ENCODE assay signal across 7 mouse cellular contexts in the genomic region with DNA sequence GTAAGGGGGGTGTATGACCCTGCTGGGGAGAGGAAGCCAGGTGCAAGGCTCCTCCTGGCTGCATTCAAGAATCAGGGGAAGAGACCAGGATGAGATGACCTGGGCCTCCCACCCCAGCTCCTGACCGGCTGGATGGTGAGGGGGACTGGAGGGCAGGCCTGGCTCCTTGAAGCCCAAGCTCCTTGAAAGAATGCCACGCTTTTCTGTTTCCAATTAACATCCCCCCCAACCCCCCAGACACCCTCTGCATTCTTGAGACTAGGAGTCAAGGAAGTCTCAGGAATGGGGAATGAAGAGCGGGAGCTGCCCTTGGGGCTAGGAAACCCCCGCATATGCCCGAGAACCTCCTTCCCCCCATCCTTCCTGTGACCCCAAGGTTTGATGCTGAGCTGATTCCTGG. TPM values are rescaled to one million over a fixed set of nuclear protein-coding genes. Genes with fewer than 3 reads are reported as not detected.
A peak's percentile ranks its signal among the peaks of the same experiment; 100 is the strongest.
DNase-seq lines count a peak whose midpoint lies in the region; ATAC-seq and TF ChIP-seq lines count a peak whose summit lies in the region.

No protein-coding gene starts in this region.

- 0 out of 2 replicates have a peak overlapping the region, but pooled peaks have one; percentile 27 for H3K9ac ChIP-seq in forebrain, embryonic 16.5 days (replicated peaks; ENCODE audit: low read depth, low read length)
- H3K9ac ChIP-seq in liver, embryonic 15.5 days: no peak overlapping the region

- no peaks in the 10 kb centered on the region for H3K9me3 ChIP-seq in forebrain, embryonic 16.5 days (ENCODE audit: control insufficient read depth, low read length)
- H3K9me3 ChIP-seq in liver, embryonic 15.5 days (replicated peaks): no peaks in the 10 kb centered on the region

- H3K4me2 ChIP-seq in forebrain, embryonic 16.5 days (ENCODE audit: low read length): no peak overlapping the region
- H3K4me2 ChIP-seq in liver, embryonic 15.5 days: peak overlapping the region; percentile 99

- WGBS in thymus, adult 2 months: 74% methylated on average over 5 of the region's 5 CpGs
- 34% methylated on average over 5 of the region's 5 CpGs for WGBS in forebrain, embryonic 16.5 days
- WGBS in liver, embryonic 15.5 days (ENCODE audit: insufficient replicate concordance): 70% methylated on average over 5 of the region's 5 CpGs

- H3K27ac ChIP-seq in thymus, adult 2 months (ENCODE audit: control insufficient read depth, insufficient read depth, low read length): peak overlapping the region; percentile 65
- no peak overlapping the region for H3K27ac ChIP-seq in forebrain, embryonic 16.5 days (ENCODE audit: low read length)
- H3K27ac ChIP-seq in liver, embryonic 15.5 days (replicated peaks): peak overlapping the region; percentile 91; the same call in 1 of the 2 replicates

- TF ChIP-seq POLR2A in thymus, adult 2 months (IDR thresholded peaks at IDR 0.05; ENCODE audit: control insufficient read depth, extremely low read depth, insufficient read depth, low read length, poor library complexity): no peak

- DNase-seq in thymus, adult 2 months: no peak
- no peak for DNase-seq in thymus, postnatal 36 days
- no peak for DNase-seq in left cerebral cortex, adult 9 months (ENCODE audit: low spot score in 2 of 2)
- no peak for DNase-seq in urinary bladder, adult 2 months (ENCODE audit: low spot score)

- H3K27me3 ChIP-seq in thymus, adult 2 months (ENCODE audit: control insufficient read depth, insufficient read depth, low read length): no peaks in the 10 kb centered on the region
- no peaks in the 10 kb centered on the region for H3K27me3 ChIP-seq in forebrain, embryonic 16.5 days (replicated peaks; ENCODE audit: control insufficient read depth, insufficient read depth, low read length)
- no peaks in the 10 kb centered on the region for H3K27me3 ChIP-seq in liver, embryonic 15.5 days

- H3K36me3 ChIP-seq in thymus, adult 2 months (ENCODE audit: control insufficient read depth, insufficient read depth, low read length): no peaks in the 10 kb centered on the region
- H3K36me3 ChIP-seq in forebrain, embryonic 16.5 days (ENCODE audit: control insufficient read depth, insufficient read depth): no peaks in the 10 kb centered on the region
- no peaks in the 10 kb centered on the region for H3K36me3 ChIP-seq in liver, embryonic 15.5 days (replicated peaks)

- H3K4me3 ChIP-seq in thymus, adult 2 months (ENCODE audit: control insufficient read depth, insufficient read depth, low read length): no peak overlapping the region
- no peak overlapping the region for H3K4me3 ChIP-seq in forebrain, embryonic 16.5 days (replicated peaks; ENCODE audit: low read length)
- H3K4me3 ChIP-seq in liver, embryonic 15.5 days (replicated peaks): no peak overlapping the region

- no peak for TF ChIP-seq CTCF in thymus, adult 2 months (IDR thresholded peaks at IDR 0.05; ENCODE audit: borderline replicate concordance, control insufficient read depth, extremely low read depth, insufficient read depth, low read length, poor library complexity)

- H3K4me1 ChIP-seq in thymus, adult 2 months (replicated peaks; ENCODE audit: control insufficient read depth, insufficient read depth, low read length): peaks cover 39% of the 10 kb centered on the region
- H3K4me1 ChIP-seq in forebrain, embryonic 16.5 days (replicated peaks; ENCODE audit: control insufficient read depth, insufficient read depth, low read length): peaks cover 34% of the 10 kb centered on the region
- H3K4me1 ChIP-seq in liver, embryonic 15.5 days (replicated peaks): peaks cover 81% of the 10 kb centered on the region

- ATAC-seq in forebrain, embryonic 16.5 days: no peak
- no peak for ATAC-seq in liver, embryonic 15.5 days (ENCODE audit: insufficient read depth)
- ATAC-seq in CD4-positive, CD25-positive, alpha-beta regulatory T cell, adult 4 months: no peak

RNA-seq across cellular contexts. Expression of a gene that starts 3.2 kb away (rescaled TPM):
- polyA plus RNA-seq in thymus, adult 2 months (2012; rRNA removed): 57.0 and 78.5 TPM in 2 replicates
- polyA plus RNA-seq in forebrain, embryonic 16.5 days (2015; fragmentation: Nextera tagmentation; extraction: Ambion mirVana): 9.0 and 11.2 TPM in 2 replicates
- polyA plus RNA-seq in liver, embryonic 15.5 days (2015; fragmentation: Nextera tagmentation; extraction: Ambion mirVana): 1.6 and 1.9 TPM in 2 replicates
- polyA plus RNA-seq in CD4-positive, CD25-positive, alpha-beta regulatory T cell, adult 4 months (2017; shearing (Covaris generic)): 1 to 10 TPM; 3.6 to 3.9 TPM
- polyA plus RNA-seq in urinary bladder, adult 2 months (2012; rRNA removed): 3.3 and 7.9 TPM in 2 replicates

RNA-seq across cellular contexts. Expression of a gene that starts 17.1 kb away (rescaled TPM):
- 0.04 and 0.11 TPM in 2 replicates for polyA plus RNA-seq in thymus, adult 2 months (2012; rRNA removed)
- 0.14 TPM in 1 of 2 replicates, not detected in the other for polyA plus RNA-seq in forebrain, embryonic 16.5 days (2015; fragmentation: Nextera tagmentation; extraction: Ambion mirVana)
- not detected in 2 replicates for polyA plus RNA-seq in liver, embryonic 15.5 days (2015; fragmentation: Nextera tagmentation; extraction: Ambion mirVana)
- polyA plus RNA-seq in CD4-positive, CD25-positive, alpha-beta regulatory T cell, adult 4 months (2017; shearing (Covaris generic)): not detected
- polyA plus RNA-seq in urinary bladder, adult 2 months (2012; rRNA removed): 0.06 and 0.07 TPM in 2 replicates

RNA-seq across cellular contexts. Expression of a gene that starts 53.7 kb away (rescaled TPM):
- polyA plus RNA-seq in thymus, adult 2 months (2012; rRNA removed): 256 TPM in 2 replicates
- polyA plus RNA-seq in forebrain, embryonic 16.5 days (2015; fragmentation: Nextera tagmentation; extraction: Ambion mirVana): 197 and 220 TPM in 2 replicates
- 159 and 169 TPM in 2 replicates for polyA plus RNA-seq in liver, embryonic 15.5 days (2015; fragmentation: Nextera tagmentation; extraction: Ambion mirVana)
- polyA plus RNA-seq in CD4-positive, CD25-positive, alpha-beta regulatory T cell, adult 4 months (2017; shearing (Covaris generic)): 100 to 1,000 TPM; 198 to 297 TPM
- 172 and 208 TPM in 2 replicates for polyA plus RNA-seq in urinary bladder, adult 2 months (2012; rRNA removed)
